Mouse (Mus musculus) activated CD4-positive, CD25-positive, alpha-beta regulatory T cell (primary cell): ENCODE data around the gene Meioc. TPM values are rescaled to one million over a fixed set of nuclear protein-coding genes. Genes with fewer than 3 reads are reported as not detected.

Source experiments
- polyA plus RNA-seq, 2 experiments: library from polyadenylated mRNA; unstranded; fragments of 100-300 nt; shearing (Covaris generic); gene quantifications; one replicate each; pipeline ENCODE4 v1.2.1; 2017

Gene Meioc
- under 1 TPM in 1 of 2 experiments, not detected in 1; 0.04 TPM for polyA plus RNA-seq

DNA sequence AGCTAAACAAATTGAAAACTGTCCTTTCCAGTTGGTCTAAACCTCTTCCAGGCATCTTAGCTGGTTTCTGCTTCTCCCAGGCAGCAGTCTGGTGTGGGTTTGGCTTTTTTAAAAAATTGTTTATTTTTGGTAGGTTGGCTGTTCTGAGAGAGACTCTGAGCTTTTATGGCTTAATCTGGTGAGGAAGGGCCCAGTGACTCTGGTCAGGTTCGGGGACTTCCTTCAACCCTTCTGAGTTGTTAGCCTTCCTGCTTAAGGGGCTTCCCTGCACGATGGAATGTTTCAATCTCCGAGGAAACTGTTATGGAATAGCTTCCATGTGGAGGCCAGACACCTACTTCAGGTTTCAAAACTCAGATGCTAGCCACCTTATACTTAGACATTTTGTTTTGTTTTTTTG, at the start of gene Meioc:
TSS of gene Meioc (plus strand) at position 301 of the 400 bp plus-strand sequence.

DNA sequence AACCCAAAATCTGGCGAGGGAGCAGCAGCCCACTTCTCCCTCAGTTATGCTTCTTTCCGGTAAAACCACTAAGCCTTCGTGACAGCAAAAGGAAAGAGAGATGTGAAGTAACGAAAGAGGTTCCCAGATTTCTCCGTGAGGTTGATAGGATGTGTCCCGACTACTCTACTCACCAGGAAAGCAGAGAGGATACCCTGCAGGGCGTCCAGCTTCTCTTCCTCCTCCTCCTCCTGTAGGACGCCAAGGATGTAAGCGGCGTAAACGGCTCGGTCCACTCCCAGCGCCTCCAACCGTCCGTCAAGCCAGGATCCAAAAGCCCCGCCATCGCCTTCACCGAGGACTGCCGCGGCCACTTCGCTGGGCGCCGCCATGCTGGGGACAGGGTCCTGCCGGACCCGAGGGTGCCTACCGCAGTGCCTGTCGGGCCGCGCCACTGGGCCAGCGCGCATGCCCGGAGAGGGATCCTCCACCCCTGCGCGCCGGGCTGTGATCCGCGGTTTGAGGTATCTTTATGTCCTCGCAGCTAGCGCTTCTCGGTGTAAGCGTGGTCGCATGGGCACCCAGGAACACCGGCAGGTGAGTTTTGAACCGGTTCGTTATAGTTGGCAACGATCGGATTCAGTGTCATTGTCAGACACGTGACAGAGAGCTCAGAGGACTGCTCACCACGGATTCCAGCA, 34.0 kb downstream of the Meioc start, which contains the start of gene Ccdc43:
TSS of gene Ccdc43 (minus strand) at position 445 of the 680 bp plus-strand sequence.

Other genes with a start within 250 kb of the Meioc start
- 10 to 100 TPM; 42.4 to 63.7 TPM for gene Grn, start 233.4 kb upstream of the Meioc start, polyA plus RNA-seq
- under 1 TPM in 1 of 2 experiments, not detected in 1; 0.32 TPM for gene Fam171a2, start 216.0 kb upstream of the Meioc start, polyA plus RNA-seq
- gene Itga2b, start 193.6 kb upstream of the Meioc start, polyA plus RNA-seq: 1 to 10 TPM in 1 of 2 experiments, under 1 TPM in 1; 0.64 to 1.1 TPM
- 10 to 100 TPM; 57.4 to 60.5 TPM for gene Gpatch8, start 107.3 kb upstream of the Meioc start, polyA plus RNA-seq
- not detected for gene Gm11627, start 84.3 kb upstream of the Meioc start, polyA plus RNA-seq
- not detected for gene Fzd2, start 59.3 kb upstream of the Meioc start, polyA plus RNA-seq
- 10 to 100 TPM; 27.5 to 30.7 TPM for gene Ccdc43, start 34.1 kb downstream of the Meioc start, polyA plus RNA-seq
- not detected for gene Adam11, start 97.7 kb downstream of the Meioc start, polyA plus RNA-seq
- gene Gjc1, start 156.0 kb downstream of the Meioc start, polyA plus RNA-seq: under 1 TPM in 1 of 2 experiments, not detected in 1; 0.26 TPM
- gene Higd1b, start 172.1 kb downstream of the Meioc start, polyA plus RNA-seq: not detected
- 100 to 1,000 TPM; 131 to 153 TPM for gene Eftud2, start 217.3 kb downstream of the Meioc start, polyA plus RNA-seq
- gene Ccdc103, start 217.5 kb downstream of the Meioc start, polyA plus RNA-seq: not detected
- gene Fam187a, start 221.5 kb downstream of the Meioc start, polyA plus RNA-seq: not detected
- gene Gfap, start 237.2 kb downstream of the Meioc start, polyA plus RNA-seq: not detected